Mouse (Mus musculus): ENCODE results near the gene Mpeg1.

Gene Mpeg1

DNA sequence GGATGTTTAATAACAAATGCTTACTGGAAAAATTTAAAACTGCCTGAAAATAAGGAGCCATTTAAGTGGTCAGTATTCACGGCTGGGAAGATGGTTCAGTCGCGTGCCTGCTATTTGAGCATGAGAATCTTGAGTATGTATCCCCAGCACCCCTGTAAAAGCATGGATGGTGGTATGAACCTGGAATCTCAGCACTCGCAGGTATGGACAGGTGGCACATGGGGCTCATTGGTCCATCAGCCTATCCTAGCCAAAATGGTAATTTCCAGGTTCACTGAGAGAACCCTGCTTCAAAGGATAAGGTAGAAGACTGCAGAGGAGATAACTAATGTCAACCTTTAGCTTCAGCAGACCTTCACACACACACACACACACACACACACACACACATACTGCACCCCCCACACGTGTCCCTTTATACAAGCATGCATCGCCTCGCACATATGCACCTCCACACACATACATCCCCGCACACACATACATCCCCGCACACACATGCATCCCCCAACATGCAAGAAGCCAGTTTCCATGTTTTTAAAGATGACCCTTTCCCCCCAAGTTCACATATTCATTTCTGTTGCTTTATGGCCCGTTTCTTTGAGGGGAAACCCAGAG lies 5.1 kb downstream of the Mpeg1 start:
- no peak for DNase-seq (ENCODE audit: low spot score)

DNA sequence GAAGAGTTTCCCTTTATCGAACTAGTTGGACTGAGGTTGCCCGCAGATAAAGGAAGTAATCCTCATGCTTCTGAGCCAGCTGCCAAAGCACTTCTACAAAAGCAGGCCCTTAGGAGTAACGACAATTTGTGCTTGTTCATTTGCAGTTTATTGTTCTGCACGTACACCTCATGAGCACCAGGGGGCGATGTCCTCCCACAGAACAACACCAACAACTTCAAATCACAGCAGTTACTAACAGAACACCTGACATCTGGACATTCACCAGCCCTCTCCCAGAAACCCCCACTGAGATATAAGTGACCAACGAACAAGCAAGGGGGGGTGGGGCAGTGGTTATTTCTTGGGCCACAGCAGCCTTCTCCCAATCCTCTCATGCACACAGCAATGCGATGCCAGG lies 5.6 kb downstream of the Mpeg1 start:
- no peak for DNase-seq (ENCODE audit: low spot score)

DNA sequence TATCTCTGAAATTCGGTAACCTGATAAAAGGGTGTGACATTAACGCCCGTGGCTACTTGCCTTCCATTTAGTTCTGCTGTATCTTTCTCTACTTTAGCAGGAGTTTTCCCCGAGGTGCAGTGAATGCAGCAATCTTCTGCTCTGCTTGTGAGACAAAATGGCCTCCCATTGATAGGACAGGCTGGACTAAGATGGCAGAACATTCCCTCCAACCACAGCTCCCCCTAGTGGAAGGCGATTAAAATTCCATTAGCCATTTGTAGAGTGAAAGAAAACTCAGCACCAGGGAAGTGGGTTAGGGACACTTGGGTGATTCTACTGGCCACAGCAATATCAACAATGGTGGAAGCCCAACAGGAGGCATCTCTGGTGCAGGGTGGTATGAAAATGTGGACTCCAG lies 6.9 kb downstream of the Mpeg1 start:
- DNase-seq (ENCODE audit: low spot score) = no peak

DNA sequence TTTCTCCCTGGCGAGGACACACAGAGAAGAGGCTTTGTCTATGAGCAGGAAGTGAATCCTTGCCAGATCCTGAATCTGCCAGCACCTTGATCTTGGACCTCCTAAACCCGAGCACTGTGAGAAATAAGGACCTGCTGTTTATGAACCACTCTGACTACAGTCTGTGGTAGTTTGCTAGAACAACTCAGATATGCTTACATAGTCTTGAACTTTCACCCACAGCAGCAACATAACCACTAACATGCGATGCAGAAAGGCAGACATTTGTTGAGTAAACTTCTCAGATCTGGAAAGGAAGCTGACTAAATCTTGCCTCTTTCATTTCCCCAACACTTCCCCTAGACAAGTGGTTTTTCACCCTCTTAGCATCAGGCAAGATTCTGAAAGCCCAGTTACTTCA lies 11.3 kb downstream of the Mpeg1 start:
- DNase-seq (ENCODE audit: low spot score) = no peak

DNA sequence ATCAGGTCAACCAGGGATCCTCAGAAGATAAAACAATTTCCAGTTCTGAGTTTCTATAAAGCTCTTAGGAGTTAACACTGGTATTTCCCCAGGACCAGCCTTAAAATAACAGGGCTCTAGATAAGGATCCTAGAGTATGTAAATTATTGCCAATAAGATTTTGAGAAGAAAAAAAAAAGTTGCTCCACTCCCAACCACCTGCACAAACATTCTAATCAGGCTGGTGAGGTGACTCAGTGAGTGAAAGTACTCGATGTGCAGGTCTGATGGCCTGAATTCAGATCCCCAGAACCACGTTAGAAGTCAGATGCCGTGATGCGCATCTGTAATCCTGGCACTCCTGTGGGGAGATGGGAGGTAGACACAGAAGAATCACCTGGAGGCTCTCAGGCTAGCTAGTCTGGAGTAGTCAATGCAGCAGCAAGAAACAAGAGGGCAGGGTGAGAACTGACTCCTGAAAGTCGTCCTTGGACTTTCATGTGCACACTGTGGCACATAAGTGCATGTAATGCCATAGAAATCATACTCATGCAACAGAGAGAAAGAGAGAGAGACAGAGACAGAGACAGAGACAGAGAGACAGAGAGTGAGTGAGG lies 11.9 kb downstream of the Mpeg1 start:
- DNase-seq (ENCODE audit: low spot score) = no peak

DNA sequence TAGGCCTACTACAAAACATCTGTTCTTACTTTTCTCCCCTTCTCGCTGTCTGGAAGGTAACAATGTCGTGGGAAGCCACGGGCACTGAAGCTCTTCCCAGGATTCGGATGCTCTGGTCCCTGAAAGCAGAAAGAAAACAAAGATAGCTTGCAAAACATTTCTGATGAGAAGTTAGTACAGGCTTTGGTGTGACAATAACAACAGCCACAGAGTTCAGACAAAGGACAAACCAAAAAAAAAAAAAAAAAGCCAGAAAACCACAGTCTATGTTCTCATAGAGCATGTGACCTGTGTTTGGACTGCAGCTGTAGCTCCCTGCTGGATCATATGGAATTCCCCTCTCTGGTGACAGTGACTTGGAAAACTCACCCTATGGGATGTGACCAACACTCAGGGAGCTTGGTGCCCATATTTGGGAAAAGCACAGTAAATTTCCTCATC lies 12.6 kb downstream of the Mpeg1 start:
- DNase-seq (ENCODE audit: low spot score) = no peak

DNA sequence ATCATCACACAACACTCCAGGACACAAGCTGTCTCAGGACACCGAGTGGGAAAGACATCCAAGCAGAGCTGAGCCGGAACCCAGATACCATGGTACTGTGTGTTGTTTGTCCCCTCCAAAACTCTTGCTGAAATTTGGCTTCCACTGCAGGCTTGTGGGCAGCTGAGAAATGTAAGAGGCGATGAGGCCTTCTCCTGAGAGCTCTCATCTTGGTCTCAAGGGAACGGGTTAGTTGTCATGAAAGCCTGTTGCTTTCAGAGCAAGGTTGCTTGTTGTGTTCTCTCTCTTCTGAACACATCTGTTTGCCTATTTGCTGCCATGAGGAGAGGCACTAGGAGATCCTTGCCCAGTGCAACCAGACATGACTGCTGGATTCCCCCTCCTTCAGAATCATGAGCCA lies 13.4 kb downstream of the Mpeg1 start:
- no peak for DNase-seq (ENCODE audit: low spot score)

DNA sequence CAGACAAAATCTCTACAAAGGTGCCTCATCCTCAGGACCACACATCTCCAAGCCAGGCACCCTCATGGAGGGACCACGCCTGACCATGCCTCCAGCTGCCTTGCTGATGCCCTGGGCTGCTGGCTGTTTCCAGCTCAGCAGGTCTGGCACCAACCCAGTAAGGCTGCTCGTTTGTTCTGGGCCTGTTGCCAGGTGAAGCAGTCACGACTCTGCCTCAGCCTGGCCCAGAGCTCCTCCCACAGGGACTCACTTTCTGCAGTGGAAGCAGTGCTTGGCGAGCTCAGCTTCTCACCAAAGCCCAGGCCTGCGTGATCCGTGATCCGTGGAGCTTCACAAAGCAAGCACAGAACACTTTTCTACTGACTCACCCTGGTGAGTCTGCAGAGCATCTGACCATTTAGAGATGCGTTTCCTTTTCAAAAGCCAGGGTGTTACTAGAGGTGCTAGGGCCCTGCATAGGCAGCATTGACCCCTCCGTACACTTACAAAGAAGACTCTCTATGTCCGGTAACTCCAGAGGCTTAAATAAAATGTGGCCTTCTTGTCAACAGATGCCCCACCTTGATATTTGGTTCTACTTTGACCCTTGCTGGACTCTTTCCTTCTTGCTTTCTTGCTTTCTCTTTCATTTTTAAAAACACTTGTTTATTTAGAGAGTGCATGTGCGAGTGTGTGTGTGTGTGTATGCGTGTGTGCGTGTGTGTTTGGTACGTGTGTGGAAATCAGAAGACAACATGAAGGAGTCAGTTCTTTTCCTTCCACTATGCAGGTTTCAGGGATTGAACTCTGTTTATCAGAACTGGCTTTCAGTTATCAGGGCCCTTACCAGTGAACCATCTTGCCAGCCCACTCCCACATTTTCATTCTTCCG lies 15.0 kb downstream of the Mpeg1 start:
- DNase-seq (ENCODE audit: low spot score) = peak; percentile 27

DNA sequence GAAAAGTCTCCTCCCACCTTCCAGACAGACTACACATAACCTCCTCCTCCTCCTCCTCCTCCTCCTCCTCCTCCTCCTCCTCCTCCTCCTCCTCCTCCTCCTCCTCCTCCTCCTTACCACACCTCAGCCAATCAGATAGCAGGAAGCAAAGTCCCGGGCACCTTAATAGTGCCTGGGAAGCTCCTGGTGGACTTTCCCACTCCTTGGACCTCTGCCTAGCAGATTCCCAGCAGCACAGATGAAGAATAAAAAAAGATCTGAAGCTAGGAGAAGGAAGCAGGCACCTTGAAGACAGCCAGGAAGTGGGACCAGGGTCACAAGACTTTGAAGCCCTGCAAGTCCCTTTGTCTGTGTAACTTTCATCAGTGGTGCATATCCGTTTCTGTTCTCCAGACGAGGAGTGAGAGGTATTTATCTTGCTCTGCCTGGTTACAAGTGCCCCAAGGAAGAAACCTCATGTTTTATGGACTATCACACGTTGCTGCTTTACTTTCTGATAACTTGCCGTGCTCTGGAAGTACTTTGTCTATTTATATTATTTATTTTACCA lies 16.2 kb downstream of the Mpeg1 start:
- no peak for DNase-seq (ENCODE audit: low spot score)

DNA sequence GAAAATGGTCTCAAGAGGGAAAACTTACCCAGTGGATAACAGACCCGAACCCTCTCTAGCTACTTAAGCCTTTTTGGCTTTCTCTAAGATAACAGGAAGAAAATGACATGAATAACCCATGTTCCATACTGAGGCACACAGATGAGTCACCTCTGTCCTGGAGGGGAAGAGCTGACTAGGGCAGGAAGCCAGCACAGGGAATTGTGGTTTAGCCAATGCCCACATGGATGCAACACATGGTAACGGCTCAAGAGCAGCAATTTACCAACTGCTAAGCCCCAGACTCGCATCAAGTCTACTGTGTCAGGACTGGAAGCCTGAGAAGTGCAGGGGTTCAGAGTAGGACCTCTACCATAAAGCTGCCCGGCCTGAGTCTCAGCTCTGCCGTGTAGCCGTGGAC lies 17.8 kb downstream of the Mpeg1 start:
- DNase-seq (ENCODE audit: low spot score) = no peak

DNA sequence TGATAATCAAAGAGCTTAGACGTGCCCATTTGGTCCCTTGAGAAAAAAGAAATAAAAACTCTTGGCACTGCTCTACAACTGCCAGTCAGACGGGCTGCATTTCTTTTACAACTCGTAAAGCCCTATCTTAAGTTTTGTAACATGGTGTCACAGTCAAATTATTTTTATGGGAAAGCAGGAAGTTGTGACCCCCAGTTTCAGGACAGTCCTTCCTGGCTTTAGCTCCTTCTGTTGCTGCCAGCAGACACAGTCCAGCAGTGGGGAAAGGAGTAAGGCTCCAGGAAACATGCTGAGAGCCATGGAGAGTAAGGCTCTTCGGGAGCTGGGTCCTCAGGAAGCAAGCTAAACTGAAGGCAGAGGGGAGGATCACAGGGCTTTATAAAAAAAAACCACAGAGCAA lies 23.2 kb downstream of the Mpeg1 start:
- no peak for DNase-seq (ENCODE audit: low spot score)

DNA sequence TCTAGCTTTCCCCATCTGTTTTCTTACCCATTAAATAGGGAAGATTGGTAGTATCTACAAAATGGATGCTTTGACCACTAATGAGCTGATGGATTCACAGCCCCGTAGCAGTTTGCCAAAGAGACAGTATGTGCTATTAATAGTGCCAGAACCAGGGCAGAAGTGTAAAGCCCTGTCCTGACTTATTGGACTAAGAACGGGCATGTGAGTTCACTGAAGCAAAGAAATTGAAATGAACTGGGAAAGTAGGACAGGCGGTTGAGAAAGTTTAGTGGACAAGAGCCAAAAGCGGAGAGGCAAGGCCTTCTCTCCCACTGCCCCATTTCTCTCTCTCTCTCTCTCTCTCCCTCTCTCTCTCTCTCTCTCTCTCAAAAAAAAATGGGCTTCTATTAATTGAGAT lies 23.6 kb downstream of the Mpeg1 start:
- no peak for DNase-seq (ENCODE audit: low spot score)

DNA sequence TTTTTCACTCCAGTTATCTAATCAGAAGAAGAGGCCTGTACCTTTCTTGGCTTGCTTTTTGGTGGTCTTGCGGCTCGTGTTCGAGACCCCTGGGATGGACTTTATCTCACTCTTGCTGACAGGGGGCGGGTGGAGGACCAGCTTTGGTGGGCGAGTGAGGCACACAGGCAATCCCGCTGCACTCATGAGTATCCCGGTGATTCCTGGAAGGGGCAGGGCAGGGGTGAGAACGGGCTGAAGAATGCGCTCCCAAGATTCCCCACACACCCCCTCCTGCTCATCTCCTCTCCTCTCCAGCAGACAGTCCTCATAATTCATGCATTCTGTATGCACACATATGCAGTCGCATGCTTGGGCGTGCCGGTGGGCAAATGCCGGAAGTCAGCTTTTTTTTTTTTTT lies 24.6 kb downstream of the Mpeg1 start:
- DNase-seq (ENCODE audit: low spot score) = no peak

DNA sequence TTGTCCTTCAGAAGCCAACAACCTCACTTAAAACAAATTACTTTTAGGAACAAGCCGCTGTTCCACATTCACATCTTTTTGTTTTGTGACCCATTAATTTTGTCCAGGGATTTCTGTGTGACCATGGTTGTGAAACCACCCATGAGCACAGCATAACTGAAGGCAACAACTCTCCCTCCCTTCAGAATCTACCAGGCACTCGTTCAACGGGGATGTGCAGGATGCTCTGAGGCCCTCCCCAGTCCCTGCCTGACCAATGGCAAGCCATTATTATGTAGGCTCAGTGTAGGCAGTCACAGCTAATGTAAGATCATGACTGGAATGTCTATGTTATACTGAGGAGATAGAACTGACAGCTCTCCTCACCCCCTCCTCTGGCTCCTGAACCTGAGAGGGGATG lies 25.1 kb downstream of the Mpeg1 start:
- no peak for DNase-seq (ENCODE audit: low spot score)

DNA sequence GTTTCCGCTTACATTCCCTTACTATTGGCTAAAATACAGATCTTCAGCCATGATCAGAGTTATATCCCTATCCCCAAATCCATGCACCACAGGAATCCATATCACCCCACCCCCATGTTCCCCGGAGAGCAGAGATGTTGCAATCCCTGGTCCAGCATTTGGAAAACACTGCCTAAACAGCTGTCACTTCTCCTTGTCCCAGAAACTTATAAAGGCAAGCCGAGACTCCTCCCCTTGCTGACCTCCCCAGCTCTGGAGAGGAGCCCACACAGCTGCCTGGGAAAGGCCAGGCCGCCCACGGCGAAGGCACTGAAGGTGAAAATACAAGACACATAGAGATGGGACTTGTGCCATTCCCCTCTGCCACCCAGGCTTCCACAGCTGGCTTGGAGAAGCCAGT lies 26.3 kb downstream of the Mpeg1 start:
- DNase-seq (ENCODE audit: low spot score) = no peak

DNA sequence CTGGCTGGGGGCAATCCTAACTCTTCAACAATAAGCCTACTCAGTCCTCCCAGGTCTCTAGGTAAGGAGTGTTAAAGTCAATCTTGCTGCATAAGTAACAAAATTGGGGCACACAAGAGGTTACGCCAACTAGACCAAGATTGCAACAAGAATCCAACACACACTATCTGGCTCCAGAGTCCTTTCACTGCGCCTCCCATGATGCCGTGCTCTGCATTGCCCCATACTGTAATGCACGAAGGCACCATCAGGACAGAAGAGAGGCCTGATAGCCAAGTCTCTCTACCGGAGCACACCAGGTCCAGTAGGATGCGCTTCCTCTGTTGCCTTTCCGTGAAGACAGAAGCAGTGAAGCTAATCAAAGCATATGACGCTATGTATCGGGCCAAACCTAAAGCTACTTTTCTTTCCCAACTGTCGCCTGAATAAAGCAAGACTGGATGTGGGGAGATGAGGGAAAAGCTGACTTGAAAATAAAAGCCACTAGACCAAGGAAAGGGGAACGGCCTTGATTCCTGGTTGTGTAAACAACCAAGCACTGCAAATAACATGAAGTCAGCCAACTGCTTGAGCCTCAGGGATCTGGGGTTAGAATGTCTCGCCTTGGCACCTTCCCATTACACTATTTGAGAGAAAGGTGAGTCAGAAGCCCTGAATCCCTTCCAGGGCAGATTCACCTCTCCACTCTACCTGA lies 27.1 kb downstream of the Mpeg1 start:
- DNase-seq (ENCODE audit: low spot score) = no peak

DNA sequence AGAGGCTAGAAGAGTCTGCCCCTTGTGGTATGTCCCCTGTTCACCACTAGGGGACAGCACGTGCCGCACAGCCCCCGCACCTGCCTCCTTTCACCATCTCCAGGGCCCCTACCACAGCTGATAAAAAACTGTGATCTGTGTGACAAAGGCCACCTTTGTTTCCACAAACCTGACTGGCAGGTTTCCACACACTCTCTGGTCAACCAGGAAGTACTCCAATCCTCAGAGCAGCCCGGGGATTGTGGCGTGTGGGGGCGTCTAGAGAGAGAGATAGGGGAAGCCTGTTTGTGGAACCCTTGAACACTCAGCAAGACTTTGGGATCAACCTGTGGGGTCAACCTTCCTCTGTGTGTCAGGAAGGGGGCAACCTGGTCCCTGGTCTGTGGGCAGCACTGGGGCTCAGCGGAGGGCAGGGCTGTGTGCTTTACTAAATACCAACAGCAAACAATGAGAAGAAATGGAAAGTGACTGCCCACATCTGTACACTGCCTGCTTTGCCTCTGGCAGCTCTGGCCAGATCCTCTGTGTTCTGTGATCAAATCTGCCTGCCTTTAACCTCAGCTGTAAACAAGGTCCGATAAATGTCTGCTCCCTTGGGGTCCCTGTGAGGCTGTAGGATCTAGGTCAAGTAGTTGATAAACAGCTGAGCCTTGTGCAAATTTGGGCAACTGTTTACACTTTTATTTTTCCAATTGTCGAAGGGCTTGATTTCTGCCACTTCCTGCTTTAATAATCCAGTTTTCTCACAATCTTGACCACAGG lies 27.8 kb downstream of the Mpeg1 start:
- no peak for DNase-seq (ENCODE audit: low spot score)

DNA sequence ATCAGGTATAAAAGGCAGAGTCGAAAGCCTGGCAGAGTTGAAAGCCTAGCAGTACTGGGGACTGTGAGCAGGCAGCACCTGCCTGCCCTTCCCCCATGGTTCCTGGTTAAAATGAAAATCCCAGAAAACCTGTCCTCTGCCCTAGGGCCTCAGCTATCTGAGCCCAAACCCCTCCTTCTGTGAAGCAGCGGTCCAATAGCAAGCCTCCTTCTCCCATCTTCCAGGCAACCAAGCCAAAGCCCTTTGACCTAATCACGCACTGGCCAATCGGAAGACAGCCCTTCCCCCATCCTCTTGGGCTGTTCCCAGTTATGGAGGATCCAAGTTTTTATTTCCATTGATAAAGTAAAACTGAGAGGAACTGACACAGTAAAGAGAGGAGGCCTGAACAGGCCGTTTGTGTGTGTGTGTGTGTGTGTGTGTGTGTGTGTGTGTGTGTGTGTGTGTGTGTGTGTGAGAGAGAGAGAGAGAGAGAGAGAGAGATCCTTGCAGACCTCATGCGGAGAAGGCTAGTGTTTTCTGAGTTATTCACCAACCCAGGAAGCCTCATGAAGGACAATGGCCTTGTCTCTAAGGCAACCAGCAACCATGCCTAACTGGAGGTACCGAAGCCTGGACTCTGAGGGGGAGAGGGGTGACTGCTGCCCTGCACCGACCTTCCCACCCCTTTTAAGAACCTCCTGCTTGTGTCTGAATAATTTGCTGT lies 28.5 kb downstream of the Mpeg1 start:
- DNase-seq (ENCODE audit: low spot score) = no peak

DNA sequence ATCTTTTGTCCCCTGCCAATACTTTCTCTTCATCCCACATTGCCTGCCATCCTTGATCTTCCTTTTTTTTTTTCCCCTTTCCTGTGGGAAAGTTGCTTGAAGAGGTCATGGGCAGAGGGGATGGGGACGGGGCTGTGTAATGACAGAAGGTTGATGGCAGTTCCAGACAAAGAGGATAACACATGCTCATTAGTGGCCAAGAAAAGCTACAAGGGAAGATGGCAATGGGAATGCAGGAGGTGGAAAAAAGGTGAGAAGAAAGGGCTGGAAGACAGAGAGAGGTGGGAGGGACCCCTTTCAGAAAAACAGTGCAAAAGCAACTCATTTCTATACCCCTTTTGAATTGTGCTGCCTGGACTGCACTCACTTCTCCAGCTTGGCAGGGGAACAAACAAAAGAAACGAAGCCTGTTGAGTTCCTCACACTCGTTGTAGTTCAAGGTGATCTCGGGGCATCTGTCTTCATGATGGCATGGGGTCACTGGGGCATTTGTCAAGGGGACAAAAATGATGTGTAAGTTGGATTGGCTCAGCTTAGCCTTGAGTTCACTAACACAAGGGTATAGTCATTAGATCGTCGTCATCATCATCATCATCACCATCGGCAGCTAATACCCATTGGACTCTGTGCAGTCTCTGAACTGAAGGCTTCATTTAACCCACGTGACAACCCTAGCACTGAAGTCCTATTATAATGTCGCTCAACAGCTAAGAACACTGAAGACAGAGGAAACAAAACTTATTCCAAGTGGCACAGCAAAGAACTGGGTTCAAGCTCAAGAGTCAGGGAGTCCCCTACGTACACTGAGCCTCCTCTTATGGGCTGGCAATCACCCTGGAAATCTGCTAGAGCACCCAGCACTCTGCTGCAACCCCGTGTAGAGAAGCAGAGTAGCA lies 29.3 kb downstream of the Mpeg1 start:
- DNase-seq (ENCODE audit: low spot score) = no peak

DNA sequence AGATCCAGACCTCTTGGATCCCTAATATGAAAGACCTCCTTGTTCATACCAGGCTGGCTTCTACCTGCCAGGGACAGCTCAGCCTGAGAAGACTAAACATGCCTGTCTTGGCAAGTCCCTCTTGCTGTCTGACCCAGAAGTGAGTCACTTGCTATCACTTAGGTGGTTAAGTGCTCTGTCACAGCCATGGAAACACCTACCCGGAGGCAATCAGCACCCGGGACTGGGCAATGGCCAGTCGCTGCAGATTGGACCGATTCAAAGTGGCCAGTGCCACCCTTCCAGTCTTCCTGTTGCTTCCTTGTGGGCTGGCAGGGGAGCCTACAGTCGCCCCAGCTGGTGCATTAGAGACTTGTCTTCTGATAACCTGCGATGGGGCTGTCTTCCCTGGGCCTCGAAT lies 31.1 kb downstream of the Mpeg1 start:
- no peak for DNase-seq (ENCODE audit: low spot score)
